Mouse (Mus musculus): ENCODE results near the gene Atxn1. TPM values are rescaled to one million over a fixed set of nuclear protein-coding genes. Genes with fewer than 3 reads are reported as not detected.

Gene Atxn1
- total RNA-seq, 2 experiments from 2014 or later = 36.1 to 52.4 TPM

DNA sequence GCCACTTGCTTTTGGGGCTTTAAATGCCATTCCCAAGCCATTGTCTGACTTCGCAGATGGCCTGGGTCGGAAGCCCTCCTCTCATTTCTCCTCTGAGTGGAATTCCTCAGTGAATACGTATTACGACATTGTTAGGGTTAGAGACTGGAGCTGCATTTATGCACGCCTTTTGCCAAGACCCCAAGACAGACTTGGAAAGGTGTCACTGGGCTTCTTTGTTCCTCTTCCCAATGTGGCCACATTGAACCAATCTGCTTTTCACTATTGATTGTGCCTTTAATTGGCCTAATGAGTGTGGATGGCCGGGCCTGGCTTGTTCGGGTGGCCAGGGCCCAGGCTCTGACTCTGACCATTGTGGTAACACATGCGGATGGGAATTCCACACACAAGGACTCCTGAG, 336.5 kb downstream of the Atxn1 start:
- no peak for DNase-seq

DNA sequence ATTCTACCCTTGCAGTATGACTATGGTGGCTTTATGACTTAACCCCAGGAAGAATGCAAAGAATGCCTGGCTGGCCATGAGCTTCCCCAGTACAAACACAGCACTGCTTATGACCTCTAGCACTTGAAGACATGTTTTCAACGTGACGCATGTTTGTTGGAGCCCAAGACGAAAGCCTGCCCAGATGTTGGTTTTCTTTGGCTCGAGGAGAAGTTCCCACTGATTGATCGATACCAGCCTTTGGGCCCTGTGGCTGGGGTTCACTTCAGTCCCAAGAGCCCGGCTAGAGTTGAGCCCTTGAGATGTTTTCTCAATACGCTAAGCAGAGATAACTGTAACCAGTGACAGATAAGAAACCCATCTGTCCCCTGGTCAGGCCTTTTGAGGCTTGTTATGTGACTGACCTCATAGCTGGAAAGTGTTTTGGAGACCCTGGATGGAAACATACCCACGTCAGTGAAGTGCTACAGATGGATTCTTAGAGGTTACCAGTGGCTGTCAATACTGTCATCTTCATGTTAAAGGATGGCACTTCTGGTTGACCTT, 337.5 kb downstream of the Atxn1 start:
- peak; percentile 26 to 28 for DNase-seq

DNA sequence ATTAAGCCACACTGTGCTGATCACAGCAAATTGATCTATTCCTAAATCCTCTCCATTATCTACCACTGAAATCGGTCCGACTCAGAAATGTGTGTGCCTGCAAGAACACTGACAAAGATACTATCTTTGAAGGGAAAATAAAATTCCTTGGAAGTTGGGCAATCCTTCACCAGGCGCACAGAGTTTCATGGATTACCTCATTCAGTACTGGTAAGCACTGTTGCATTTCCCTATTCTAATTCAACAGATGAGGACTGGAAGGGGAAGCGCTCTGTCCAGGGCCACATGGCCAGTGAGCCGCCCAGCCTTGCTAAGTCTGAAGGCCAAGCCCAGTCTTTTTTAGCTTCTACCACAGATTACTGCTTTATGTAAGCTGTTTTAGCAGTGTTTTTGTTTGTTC, 339.1 kb downstream of the Atxn1 start:
- DNase-seq = no peak

DNA sequence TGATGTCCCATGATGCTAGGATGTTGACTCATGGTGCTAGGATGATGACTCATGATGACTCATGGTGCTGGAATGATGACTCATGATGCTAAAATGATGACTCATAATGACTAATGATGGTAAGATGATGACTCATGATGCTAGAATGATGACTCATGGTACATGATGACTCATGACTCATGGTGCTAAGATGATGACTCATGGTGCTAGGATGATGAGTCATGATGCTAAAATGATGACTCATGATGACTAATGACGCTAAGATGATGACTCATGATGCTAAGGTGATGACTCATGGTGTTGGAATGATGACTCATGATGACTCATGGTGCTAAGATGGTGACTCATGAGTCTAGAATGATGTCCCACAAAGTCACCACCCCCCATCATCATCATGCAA, 341.0 kb downstream of the Atxn1 start:
- no peak for DNase-seq

DNA sequence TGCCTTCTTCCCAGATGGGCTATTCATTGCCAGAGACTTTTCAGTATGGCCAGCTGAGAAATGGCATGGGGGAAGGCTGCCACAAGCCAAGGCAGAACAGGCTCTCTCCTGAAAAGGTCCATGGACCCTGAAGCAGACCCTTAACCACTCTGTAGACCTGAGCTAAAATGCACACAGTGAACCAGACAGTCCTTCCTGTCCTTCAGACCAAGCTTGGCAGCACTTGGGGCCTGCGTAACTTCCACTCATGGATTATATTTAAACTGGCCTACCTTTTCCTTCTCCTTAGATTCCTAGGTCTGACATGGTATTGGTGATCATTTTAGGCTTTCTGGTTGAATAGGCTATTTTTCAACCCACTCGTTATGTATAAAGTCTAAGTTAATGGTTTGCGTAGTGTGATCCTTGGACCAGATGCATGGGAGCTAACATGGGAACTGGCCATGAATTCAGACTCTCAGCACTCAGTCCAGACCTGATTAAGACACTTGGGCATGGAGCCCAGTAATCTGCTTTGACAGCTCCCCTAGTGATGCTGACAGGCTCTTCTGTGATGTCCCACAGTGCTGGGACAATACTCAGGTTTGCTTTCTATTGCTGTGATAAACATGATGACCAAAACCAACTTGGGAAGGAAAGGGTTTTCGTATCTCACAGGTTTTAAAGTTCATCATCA, 341.8 kb downstream of the Atxn1 start:
- no peak for DNase-seq

DNA sequence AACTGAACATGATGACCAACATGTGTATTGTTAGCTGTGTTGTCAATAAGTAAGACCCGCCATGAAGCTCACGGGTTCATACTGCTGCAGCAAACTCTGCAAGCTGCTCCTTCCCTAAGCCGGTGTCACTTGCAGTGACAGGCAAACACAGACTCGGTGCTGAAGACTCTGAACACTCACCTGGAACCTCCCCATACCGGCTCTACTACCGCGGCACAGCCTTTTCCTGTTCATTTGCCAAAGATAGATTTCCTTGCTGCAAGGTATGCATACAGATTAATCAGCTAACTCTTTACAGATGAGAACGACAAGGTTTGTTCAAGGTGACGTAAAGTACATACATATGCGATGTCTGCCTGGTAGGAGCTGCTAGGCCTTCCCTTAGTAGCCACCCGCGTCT, 344.1 kb downstream of the Atxn1 start:
- no peak for DNase-seq

DNA sequence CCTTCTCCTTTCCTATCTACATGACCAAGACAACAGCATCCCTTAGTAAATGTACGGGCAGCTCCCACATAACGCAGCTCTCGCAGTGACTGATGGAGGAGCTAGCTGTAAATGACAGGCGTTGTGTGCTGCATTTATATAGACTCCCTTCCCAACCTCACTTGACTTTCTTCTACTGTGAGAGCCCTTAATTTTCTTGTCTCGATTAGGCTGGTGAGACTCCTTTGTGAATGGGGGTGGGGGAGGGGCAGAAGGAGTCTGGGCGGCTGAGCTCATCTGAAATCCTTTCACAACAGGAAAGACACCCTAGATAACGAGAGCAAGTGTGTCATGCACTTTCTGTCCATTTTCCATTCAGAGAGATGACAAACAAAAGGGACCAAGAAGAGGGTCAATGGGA, 344.5 kb downstream of the Atxn1 start:
- no peak for DNase-seq

DNA sequence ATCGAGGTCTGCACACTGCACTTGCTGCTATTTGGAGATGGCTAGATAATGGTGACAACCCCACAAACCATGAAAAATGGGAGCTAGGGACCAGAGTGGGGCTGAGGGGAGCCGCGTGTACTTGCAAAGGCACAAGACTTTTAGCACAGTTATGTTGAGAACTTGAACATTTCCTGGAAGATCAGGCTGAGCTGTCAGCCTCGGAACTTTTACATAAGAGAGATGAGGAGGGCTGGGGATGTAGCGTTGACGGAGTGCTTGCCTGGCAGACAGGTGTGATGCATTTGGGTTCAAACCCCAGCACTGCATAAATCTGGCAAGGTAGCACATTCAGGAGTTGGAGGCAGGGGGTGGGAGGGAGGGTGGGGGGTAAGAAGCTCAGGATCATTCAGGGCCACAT, 346.8 kb downstream of the Atxn1 start:
- no peak for DNase-seq

DNA sequence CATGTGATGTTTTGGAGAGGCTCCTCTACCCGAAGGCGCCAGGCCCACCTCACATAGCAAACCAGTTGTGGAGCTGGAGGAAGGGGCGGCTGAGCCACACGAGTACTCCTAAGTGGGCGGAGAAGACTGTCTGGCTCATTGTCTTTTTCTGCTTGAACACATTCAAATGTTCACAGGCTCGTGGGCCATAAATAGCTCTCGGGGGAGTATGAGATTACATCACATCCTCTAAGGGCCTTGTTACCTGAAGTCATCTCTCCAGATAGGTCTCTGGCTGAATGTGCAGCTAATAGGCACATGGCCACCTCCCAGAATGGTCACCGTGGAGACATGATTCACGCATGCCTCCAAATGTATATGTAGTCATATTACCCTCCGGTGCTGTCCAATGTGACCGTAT, 350.0 kb downstream of the Atxn1 start:
- no peak for DNase-seq

DNA sequence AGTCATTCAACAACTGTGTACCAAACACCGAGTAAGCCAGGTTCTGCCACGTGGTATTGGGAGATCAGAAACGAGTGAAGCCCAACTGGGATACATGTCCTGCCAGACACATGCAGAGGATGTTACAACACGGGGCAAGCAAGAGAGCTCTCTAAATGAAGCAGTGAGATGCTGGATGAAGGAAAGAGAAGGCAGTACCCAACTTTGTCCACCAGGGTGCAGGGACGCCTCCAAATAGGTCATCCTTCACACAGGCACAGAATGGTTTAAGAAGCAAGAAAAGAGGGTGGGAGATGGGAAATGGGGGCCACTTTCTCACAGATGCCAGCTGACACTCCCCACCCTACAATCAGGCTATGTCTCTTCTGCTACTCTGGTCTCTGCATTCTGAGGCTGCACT, 351.5 kb downstream of the Atxn1 start:
- peak; percentile 8 to 28 for DNase-seq

DNA sequence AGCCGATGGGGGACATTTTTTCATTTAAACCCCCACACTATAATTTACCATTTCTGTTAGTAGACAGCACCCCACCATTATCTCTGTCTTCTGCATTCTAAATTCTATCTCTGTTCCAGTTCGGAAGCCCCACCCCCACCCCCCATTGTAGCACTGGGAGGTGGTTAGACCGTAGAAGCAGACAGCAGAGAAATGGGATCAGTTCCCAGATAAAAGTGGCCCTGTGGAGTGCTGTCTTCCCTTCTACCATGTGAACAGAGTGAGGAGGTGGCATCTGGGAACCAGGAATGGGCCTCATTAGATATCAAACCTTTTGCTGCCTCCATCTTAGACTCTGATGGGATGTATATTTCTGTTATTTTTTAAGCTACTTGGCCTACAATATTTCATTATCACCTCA, 353.3 kb downstream of the Atxn1 start:
- DNase-seq = no peak

DNA sequence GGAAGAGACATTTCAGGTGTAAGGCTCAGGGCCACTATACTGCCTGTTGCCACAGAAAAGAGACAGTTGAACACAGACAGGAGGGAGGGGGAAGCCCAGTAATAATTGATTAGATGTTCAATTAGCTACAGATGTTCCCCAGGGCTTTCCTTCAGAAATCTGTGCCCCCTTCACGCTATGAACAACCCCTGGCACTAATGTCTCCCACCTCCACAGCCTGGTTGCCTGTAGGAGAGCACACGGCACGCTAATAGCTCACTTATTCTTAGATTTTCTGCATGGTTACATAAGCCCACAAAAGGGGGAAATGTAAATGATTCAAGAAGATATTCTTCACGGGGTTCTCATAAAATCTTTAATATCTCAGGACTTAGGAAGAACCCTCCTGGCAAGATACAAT, 355.3 kb downstream of the Atxn1 start:
- DNase-seq = no peak

DNA sequence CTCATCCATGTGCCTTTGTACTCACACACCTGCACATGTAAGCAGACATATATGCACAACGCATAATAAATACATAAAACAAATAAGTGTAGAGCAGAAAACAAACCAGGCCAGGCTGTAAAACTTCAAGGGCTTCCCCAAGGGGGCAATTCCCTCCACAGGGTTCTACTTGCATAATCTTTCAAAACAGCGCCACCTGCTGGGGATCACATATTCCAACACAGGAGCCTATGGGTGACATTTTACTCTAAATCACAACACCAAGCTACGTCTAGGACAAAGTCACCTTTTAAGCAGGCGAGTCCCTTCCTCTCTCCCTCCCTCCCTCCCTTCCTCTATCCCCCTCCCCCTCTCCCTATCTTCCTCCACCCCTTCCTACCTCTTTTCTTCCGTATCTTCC, 356.2 kb downstream of the Atxn1 start:
- DNase-seq = no peak

DNA sequence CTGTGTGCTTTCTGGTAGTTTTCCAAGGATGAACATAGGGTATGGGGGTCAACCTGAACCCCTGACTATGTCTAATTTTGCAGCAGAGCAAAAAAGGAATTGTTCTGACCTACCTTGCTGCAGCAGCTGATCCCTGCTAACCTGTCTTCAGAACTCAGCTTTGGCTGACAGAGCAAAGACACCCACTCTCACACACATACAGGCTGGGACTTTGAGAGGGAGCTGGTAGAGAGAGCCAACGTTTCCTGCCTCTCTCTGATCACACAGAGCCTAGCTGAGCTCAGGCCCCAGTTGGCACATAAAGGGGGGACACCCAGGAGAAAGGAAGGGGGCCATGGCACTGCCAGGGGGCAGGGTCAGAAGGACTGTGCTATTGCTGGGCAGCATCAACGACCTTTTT, 356.9 kb downstream of the Atxn1 start:
- no peak for DNase-seq

DNA sequence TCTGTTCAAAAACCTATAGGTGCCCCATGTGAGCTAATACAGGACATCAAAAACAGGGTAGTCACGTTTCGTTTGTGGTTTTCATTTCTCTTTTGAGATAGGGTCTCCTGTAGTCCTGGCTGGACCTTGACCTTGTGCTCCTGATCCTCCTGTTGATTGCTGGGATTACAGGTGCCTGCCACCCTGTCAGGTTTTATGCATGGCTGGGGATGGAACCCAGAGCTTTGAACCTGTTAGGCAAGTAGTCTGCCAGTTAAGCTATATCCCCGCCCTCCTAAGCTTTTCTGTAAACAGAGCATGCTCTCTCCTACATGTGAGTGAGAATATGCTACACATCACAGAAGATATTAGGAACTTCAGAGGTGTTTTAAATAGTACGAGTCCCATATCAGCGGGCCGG, 361.2 kb downstream of the Atxn1 start:
- DNase-seq = no peak

DNA sequence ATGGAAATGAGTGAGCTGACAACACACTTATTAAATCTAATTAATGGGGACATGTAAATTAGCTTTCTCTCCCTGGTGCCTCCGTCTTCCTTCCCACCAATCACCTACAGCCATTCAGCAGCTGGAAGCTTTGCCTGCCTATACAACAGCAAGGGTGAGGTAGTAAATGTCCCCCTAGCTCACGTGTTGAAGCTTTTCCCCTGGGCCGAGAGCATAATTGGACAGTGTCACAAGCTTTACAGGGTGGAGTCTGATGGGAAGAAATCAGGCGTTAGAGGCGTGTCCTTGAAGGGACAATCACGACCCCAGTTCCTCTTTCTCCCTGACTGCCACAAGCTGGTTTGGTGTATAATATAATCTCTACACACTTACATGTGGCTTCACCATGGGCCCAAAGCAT, 364.4 kb downstream of the Atxn1 start:
- DNase-seq = no peak

DNA sequence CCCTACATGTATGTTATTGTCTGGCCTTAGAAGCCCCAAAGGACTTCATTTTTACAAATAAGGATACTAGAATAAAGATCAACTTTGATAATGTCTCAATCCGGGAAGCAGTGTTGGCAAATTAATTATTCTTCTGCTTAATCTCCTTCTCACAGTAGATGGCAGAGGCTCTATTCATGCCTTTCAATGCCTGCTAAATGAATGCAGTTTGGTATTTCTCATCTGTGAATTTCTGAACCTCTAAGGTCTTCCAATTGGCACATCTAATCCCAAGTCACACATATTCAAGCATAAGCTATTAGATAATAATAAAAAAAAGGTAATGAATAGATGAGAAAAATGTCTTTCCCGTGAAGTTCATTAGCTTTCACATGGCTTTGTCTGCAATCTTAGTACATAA, 365.0 kb downstream of the Atxn1 start:
- DNase-seq = no peak

DNA sequence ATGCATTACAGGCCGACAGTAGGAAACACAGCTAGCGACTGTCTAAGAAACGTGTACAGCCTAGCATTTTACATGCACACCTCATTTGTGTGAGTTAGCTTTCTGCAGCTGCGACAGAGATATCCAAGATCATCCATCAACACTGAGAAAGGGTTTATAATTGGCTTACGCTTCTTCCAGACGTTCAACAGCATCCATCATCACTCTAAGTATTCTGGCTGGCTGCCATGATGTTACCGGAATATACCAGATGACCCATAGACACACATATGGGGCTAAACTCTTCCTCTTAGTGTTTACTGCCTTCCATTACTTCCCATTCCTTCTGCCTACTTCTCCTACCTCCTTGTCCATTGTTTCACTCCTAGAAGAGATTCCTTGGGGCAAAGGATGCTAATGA, 369.4 kb downstream of the Atxn1 start:
- no peak for DNase-seq

DNA sequence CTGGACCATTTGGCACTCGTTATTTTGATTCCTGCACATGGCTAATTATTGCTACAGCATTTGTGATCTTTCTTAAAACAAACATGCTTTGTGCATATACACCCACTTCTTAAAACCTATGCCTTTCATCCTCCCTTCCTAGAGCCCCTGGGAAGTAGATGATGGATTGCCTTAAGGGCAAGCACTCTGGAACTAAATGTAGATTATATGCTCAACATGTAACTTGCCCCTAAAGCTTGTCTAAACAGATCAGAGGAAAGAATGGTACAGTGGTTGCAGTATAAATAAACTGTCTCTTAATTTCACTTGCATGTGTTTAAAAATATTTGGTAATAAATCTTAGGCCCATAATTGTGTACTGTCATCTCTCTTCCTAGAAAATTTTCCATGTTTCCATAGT, 370.9 kb downstream of the Atxn1 start:
- no peak for DNase-seq

DNA sequence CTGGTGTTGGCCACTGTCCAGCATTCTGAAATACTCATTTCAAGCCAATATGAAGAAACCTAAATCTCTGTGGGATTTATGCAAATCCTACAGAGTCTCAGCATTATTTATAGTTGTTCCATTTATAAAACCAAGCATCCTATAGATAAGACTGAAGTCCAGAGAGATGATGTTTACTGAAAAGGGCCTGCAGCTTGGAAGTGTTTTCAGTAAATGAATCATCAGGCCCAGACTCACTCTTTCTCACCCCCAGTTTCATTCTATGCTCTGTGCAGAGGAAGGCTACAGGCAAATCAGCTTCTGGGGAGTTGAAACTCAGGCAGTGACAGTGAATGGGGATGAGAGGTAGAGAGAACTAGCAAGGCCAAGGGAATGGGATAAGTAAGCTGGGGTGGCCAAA, 373.9 kb downstream of the Atxn1 start:
- DNase-seq = no peak

DNA sequence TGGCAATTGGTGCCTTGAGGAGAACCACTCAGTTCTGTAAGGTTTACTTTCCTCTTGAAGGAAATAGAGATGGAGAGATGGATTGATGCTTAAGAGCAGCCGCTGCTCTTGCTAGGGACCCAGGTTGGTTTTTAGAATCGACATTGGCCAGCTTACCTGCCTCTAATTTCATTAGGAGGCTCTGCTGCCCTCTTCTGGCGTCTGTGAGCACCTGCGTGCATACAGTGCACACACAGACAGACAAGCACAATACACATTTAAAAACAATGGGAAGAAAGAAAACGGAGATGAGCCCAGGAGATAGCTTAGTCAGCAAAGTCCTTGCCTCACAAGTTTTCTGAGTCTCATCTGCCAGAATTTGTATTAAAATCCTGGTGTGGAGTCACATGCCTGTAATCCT, 381.7 kb downstream of the Atxn1 start:
- DNase-seq = no peak

DNA sequence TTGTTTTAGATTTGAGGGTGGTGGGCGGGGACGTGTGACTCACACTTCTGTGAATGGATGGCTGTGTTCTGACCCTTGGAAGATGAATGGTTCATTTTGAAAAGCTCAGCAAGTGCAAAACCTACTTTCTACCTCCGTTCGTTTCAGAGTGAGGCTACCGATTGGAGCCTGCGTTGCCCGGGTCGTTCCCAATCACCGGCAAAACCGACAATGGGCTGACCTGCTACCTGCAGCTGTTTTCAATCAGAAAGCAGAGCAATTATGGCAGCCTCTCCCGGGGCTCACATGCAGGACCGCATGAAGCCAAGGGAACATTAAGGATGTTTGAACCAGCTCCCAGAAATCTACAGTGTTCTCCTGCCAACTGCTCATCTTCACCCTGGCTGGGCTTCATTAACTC, 382.5 kb downstream of the Atxn1 start:
- DNase-seq = peak in 1 of 2 experiments; percentile 12

DNA sequence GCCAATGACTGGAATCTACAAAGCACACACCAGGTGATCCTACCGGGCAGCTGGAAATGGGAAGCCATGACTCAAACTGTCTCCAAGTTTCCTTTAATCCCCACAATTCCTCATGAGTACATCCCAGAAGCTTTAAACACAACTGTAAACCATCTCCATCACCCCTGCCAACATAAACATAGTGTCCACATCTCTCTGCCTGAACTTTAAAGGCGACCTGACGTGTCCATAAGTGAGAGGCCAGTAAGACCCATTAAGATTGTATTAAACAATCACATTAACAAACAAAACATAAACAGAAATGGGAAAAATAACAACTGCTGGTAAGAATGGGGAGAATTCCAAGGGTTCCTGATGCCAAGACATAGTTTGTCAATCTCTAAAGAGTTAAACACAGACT, 385.1 kb downstream of the Atxn1 start:
- no peak for DNase-seq

DNA sequence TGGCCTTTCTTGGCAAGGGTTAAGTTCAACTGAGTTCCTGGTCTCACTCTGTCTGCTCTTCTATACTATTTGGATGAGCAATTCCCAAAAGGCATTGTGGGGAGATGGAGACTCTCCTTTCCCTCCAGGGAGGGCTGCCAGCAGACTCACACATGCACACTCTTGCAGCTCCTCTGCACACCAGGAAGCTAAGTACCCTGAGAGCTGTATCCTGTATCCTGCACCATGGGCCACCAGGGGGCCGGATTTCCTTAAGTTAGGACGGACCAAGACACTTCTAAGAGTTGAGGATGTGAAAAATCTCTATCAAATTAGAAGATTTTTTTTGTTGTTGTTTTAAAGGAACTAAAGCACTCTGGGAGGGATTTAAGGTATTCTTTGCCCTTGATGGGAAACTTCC, 387.0 kb downstream of the Atxn1 start:
- DNase-seq = peak; percentile 52 to 72

DNA sequence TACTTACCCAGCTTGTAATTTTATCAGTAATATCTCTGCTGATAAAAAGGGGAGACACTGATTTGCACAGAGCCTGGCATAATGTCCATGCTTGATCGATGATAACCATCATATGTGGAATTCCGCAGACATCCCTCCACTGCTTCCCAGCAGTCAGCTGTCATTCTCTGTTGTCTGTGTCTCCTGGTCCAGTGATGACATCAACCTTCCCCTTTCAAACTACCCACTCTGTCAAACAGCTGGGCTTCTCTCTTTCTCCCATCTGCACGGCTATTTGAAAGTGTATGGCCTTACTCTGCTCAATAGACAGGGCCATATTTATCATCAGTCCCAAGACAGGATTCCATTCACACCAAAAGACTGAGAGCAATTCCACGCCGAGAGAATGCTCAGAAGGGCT, 387.4 kb downstream of the Atxn1 start:
- DNase-seq = no peak
